Mouse (Mus musculus): Measurements from ENCODE around the gene Mrgbp. TPM values are rescaled to one million over a fixed set of nuclear protein-coding genes. Genes with fewer than 3 reads are reported as not detected.

The Mrgbp gene
- polyA plus RNA-seq (2015; fragmentation: Nextera tagmentation; extraction: Ambion mirVana), result 43.7 and 43.9 TPM in 2 replicates

DNA sequence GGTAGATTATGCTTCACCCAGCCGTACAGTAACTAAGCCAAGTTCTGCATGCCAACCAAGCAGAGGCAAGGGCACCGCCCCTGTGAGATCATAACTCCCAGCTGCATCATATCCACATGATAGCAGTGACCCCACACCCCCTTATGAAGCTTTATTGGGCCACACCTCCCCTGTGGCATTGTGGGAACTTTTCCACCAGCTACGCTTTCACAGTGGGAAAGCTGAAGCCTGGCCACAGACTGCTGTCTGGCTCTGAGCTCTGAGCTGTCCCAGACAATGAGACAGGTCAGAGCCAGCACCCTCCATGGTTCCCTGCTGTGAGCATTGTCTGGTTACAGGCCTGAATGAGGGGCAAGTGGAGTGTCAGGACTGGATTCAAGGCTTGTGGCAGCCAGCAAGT, at the start of gene Mrgbp:
Gene Mrgbp (plus strand): TSS at position 303 of the 400 bp plus-strand sequence.
- Histone ChIP-seq H3K36me3 (ENCODE audit: insufficient read depth, low read length) (peaks cover 6% of the 10 kb centered on the region), H3K27ac (ENCODE audit: low read length) (no peak within 1 kb of the TSS), H3K4me2 (replicated peaks; ENCODE audit: low read depth, low read length) (peak within 1 kb of the TSS; percentile 77; the same call in 1 of the 2 replicates), H3K4me1 (ENCODE audit: insufficient read depth, low read length) (peaks cover 20% of the 10 kb centered on the region), H3K4me3 (ENCODE audit: low read length) (no peak within 1 kb of the TSS), H3K27me3 (ENCODE audit: insufficient read depth, low read length) (no peaks in the 10 kb centered on the region), H3K9ac (replicated peaks; ENCODE audit: low read length) (no peak within 1 kb of the TSS), H3K9me3 (ENCODE audit: low read length) (no peaks in the 10 kb centered on the region)
- 67% methylated on average over 3 of the region's 3 CpGs for WGBS
- no peak for ATAC-seq (ENCODE audit: low FRiP score, low TSS enrichment)

DNA sequence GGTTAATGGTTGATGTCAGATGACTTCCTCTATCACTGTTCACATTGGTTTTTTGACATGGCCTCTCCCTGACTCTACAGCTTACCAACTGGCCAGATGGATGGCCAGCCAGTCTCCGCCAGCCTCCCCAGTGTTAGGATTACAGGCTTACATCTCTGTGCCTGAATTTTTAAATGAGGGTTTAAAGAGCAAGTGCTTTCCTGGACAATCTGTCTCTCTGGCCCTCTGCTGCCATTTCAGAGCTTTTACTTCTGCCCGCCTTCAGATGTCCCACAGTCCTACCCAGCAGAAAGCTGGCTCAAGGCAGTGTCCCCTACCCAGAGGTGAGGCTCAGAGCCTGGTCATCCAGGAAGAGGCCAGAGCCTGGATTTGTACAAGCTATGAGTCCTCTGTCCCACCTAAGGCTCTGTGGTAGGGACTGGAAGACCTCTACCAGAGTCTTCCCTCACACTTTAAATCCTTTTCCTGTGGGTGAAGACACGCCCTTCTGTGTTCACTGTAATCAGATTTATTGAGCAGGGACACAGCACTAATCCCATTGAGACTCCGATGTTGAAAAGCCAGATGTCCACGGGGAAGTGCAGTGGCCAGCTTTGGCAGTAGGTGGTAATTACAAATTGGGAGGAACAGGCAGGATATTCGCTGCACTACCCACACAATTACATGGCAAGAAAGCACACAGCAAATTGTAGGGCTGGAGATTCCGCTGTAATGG, 49.3 kb upstream of the Mrgbp start:
- H3K4me1 ChIP-seq (ENCODE audit: insufficient read depth, low read length), result peaks cover 10% of the 10 kb centered on the region
- no peaks in the 10 kb centered on the region for H3K9me3 ChIP-seq (ENCODE audit: low read length)
- WGBS, result 71% methylated on average over 7 of the region's 7 CpGs
- no peak overlapping the region for H3K27ac ChIP-seq (ENCODE audit: low read length)
- no peaks in the 10 kb centered on the region for H3K36me3 ChIP-seq (ENCODE audit: insufficient read depth, low read length)
- no peak overlapping the region for H3K9ac ChIP-seq (replicated peaks; ENCODE audit: low read length)
- no peak overlapping the region for H3K4me2 ChIP-seq (replicated peaks; ENCODE audit: low read depth, low read length)
- no peak overlapping the region for H3K4me3 ChIP-seq (ENCODE audit: low read length)
- H3K27me3 ChIP-seq (ENCODE audit: insufficient read depth, low read length), result no peaks in the 10 kb centered on the region
- ATAC-seq (ENCODE audit: low FRiP score, low TSS enrichment), result no peak

DNA sequence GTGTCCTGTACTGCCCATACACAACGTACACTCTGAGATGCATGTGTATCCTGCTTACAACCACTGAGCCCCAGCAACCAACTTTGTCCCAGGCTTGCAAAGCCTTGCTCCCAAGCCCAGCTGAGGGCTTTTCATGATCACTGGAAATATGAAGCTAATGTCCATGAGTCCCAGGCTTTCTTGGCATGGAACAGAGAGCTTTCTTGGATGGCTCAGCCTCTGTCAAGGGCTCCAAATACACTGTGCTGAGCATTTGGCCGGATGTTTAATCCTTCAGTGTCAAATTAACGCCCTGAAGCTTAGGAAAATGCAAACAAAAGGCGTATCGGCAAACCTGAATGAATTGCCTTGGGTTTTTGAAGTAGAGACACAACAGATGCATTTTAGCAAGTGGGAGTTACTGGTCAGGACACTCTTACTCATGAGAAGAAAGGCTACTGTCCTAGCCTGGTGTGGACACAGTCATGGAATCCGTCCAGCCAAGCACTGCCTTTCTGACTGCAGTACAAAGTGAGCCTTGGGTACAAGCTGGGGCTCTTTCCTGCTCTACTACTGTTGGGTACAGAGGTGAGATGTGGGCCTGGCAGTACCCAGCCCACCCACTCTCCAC, 48.6 kb upstream of the Mrgbp start:
- Histone ChIP-seq H3K4me2 (replicated peaks; ENCODE audit: low read depth, low read length) (no peak overlapping the region), H3K27me3 (ENCODE audit: insufficient read depth, low read length) (no peaks in the 10 kb centered on the region), H3K36me3 (ENCODE audit: insufficient read depth, low read length) (no peaks in the 10 kb centered on the region), H3K4me1 (ENCODE audit: insufficient read depth, low read length) (peaks cover 10% of the 10 kb centered on the region), H3K27ac (ENCODE audit: low read length) (no peak overlapping the region), H3K4me3 (ENCODE audit: low read length) (no peak overlapping the region), H3K9me3 (ENCODE audit: low read length) (no peaks in the 10 kb centered on the region), H3K9ac (replicated peaks; ENCODE audit: low read length) (no peak overlapping the region)
- no peak for ATAC-seq (ENCODE audit: low FRiP score, low TSS enrichment)
- WGBS, result 48% methylated on average over 6 of the region's 6 CpGs

DNA sequence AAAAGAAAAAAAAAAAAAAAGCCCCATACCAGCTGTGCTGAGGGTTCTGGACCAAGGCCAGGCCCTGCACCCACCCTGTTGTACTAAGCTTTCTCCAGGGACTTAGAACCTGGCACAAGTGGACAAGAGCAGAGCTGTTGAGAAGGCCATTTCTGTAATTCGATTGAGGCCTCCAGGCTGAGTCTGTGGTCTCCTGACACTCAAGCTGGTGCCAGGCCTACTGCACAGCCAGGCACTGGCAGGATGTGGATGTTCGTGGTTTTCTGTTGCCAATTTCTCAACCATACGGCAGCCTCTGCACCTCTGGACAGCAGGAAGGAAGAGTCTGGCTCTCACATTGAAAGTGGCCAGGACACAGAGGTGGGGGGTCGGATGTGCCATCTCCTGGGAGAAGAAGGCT, 47.9 kb upstream of the Mrgbp start:
- no peaks in the 10 kb centered on the region for H3K27me3 ChIP-seq (ENCODE audit: insufficient read depth, low read length)
- no peak overlapping the region for H3K4me3 ChIP-seq (ENCODE audit: low read length)
- H3K9ac ChIP-seq (replicated peaks; ENCODE audit: low read length), result no peak overlapping the region
- peaks cover 10% of the 10 kb centered on the region for H3K4me1 ChIP-seq (ENCODE audit: insufficient read depth, low read length)
- no peaks in the 10 kb centered on the region for H3K36me3 ChIP-seq (ENCODE audit: insufficient read depth, low read length)
- ATAC-seq (ENCODE audit: low FRiP score, low TSS enrichment), result no peak
- H3K4me2 ChIP-seq (replicated peaks; ENCODE audit: low read depth, low read length), result no peak overlapping the region
- WGBS, result 67% methylated on average over 4 of the region's 4 CpGs
- no peak overlapping the region for H3K27ac ChIP-seq (ENCODE audit: low read length)
- no peaks in the 10 kb centered on the region for H3K9me3 ChIP-seq (ENCODE audit: low read length)

DNA sequence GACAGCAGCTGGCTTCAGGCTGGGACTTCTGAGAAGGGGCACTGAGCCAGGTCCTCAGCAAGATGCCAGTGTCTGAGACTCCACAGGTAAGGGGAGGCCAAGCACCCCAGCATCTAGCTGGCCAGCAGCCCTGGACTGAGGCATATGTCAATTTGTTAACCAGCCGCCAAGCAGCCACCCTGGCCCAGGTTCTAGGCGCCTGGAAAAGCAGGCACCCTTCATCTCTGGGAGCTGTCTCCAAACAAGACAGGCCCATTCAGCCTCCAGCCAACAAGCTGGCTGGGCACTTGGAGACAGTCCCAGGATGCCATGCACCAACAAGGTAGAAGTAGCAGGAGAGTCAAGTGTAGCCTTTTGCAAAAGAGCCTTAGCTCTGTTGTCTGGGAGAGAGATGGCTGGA, 37.4 kb upstream of the Mrgbp start:
- H3K9ac ChIP-seq (replicated peaks; ENCODE audit: low read length), result no peak overlapping the region
- no peaks in the 10 kb centered on the region for H3K27me3 ChIP-seq (ENCODE audit: insufficient read depth, low read length)
- H3K4me2 ChIP-seq (replicated peaks; ENCODE audit: low read depth, low read length), result no peak overlapping the region
- no peaks in the 10 kb centered on the region for H3K36me3 ChIP-seq (ENCODE audit: insufficient read depth, low read length)
- H3K4me3 ChIP-seq (ENCODE audit: low read length), result no peak overlapping the region
- WGBS, result 90% methylated on average over 2 of the region's 2 CpGs
- H3K4me1 ChIP-seq (ENCODE audit: insufficient read depth, low read length), result 0 out of 2 replicates have a peak, but pooled peaks cover 5% of the 10 kb centered on the region
- no peaks in the 10 kb centered on the region for H3K9me3 ChIP-seq (ENCODE audit: low read length)
- no peak overlapping the region for H3K27ac ChIP-seq (ENCODE audit: low read length)
- no peak for ATAC-seq (ENCODE audit: low FRiP score, low TSS enrichment)

DNA sequence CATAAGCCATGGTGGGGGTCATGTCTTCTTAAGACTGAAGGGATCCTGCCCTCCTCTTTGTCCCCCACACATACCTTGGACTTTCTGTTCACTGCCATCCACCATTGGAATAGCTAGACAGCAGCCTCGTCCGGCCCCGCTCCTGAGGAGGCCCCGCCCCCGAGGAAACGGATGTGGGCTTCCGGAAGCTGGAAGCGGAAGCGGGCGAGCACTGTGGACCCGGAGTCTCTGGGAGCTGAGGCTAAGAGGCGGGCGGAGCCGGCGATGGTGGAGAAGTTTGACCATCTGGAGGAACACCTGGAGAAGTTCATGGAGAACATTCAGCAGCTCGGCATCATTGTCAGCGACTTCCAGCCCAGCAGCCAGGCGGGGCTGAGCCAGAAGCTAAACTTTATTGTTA, 36.1 kb upstream of the Mrgbp start:
- Histone ChIP-seq H3K36me3 (ENCODE audit: insufficient read depth, low read length) (no peaks in the 10 kb centered on the region), H3K27ac (ENCODE audit: low read length) (no peak overlapping the region), H3K9me3 (ENCODE audit: low read length) (no peaks in the 10 kb centered on the region), H3K4me2 (replicated peaks; ENCODE audit: low read depth, low read length) (no peak overlapping the region), H3K4me1 (ENCODE audit: insufficient read depth, low read length) (0 out of 2 replicates have a peak, but pooled peaks cover 5% of the 10 kb centered on the region), H3K4me3 (ENCODE audit: low read length) (no peak overlapping the region), H3K9ac (replicated peaks; ENCODE audit: low read length) (no peak overlapping the region), H3K27me3 (ENCODE audit: insufficient read depth, low read length) (no peaks in the 10 kb centered on the region)
- ATAC-seq (ENCODE audit: low FRiP score, low TSS enrichment), result no peak
- WGBS, result 75% methylated on average over 18 of the region's 18 CpGs

DNA sequence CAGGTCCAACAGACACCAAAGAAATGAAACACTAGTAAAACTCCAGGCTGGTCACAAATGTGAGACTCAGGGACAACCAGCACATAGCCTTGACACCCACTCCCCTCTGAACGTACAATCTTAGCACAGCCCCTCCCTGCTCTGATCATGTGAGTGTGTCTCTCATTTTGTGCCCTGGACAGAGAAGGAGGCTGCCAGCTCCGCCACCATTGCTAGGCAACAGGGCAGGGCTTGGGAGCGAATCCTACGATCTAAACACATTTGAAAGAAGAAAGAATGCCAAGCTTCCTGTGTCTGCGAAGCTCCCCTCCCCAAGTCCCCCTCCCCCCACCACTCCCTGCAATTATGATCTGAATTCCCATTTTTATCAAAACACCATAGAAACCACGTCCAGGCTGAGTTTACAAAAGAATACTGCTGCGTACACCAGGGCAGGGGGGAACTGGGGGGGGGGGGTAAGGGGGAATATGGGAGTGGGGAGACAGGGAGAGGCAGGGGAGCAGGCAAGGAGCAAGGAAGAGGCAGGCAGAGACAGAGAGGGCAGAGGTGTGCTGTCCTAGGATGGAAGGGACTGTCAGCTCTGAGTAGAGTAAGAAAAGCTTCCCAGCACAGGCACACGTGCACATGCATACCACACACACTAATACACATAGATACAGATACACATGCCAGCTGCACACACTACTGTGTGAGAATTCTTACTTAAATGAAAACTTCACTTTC, 33.6 kb upstream of the Mrgbp start:
- no peaks in the 10 kb centered on the region for H3K9me3 ChIP-seq (ENCODE audit: low read length)
- H3K27ac ChIP-seq (ENCODE audit: low read length), result no peak overlapping the region
- ATAC-seq (ENCODE audit: low FRiP score, low TSS enrichment), result no peak
- H3K9ac ChIP-seq (replicated peaks; ENCODE audit: low read length), result no peak overlapping the region
- 0 out of 2 replicates have a peak overlapping the region, but pooled peaks have one; percentile 3 for H3K4me2 ChIP-seq (replicated peaks; ENCODE audit: low read depth, low read length)
- no peaks in the 10 kb centered on the region for H3K27me3 ChIP-seq (ENCODE audit: insufficient read depth, low read length)
- no peak overlapping the region for H3K4me3 ChIP-seq (ENCODE audit: low read length)
- 28% methylated on average over 8 of the region's 8 CpGs for WGBS
- no peaks in the 10 kb centered on the region for H3K36me3 ChIP-seq (ENCODE audit: insufficient read depth, low read length)
- 0 out of 2 replicates have a peak, but pooled peaks cover 5% of the 10 kb centered on the region for H3K4me1 ChIP-seq (ENCODE audit: insufficient read depth, low read length)

DNA sequence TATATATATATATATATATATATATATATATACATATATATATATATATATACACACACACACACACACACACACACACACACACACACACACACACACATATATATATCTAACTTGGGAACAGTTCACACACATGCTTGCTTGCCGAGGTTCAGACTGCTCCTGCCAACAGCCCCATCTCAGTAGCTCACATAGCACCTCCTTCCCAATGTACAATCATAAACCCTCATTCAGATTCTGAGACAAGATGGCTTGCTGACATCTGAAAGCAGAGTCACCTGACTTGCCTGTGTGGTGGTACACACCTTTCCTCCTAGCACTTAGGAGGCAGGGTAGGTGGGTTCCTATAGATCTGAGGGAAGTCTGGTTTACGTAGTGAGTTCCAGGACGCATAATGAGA, 28.8 kb upstream of the Mrgbp start:
- no peaks in the 10 kb centered on the region for H3K27me3 ChIP-seq (ENCODE audit: insufficient read depth, low read length)
- 76% methylated on average over 3 of the region's 3 CpGs for WGBS
- H3K9ac ChIP-seq (replicated peaks; ENCODE audit: low read length), result no peak overlapping the region

DNA sequence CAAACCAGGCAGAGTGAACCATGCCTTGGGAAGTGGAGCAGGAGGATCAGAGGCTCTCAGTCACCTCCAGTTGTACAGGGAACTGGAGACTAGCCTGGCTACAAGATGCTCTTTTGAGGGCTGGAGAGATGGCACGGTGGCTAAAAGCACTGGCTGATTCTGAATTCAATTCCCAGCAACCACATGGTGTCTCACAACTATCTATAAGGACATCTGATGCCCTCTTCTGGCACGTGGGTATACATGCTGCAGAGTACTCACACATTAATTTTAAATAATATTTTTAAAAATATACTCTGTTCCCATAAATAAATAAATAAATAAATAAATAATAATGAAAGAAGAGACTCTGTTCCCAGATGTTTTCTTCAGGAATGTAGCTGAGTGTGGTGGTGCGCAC, 25.9 kb upstream of the Mrgbp start:
- ATAC-seq (ENCODE audit: low FRiP score, low TSS enrichment), result no peak

More for the DNA sequence above, 28.8 kb upstream of the Mrgbp start:
- H3K4me3 ChIP-seq (ENCODE audit: low read length), result no peak overlapping the region
- H3K9me3 ChIP-seq (ENCODE audit: low read length), result no peaks in the 10 kb centered on the region
- no peak overlapping the region for H3K4me2 ChIP-seq (replicated peaks; ENCODE audit: low read depth, low read length)
- 0 out of 2 replicates have a peak, but pooled peaks cover 3% of the 10 kb centered on the region for H3K4me1 ChIP-seq (ENCODE audit: insufficient read depth, low read length)
- H3K27ac ChIP-seq (ENCODE audit: low read length), result no peak overlapping the region
- no peak for ATAC-seq (ENCODE audit: low FRiP score, low TSS enrichment)
- H3K36me3 ChIP-seq (ENCODE audit: insufficient read depth, low read length), result no peaks in the 10 kb centered on the region

More for the DNA sequence above, 25.9 kb upstream of the Mrgbp start:
- H3K9me3 ChIP-seq (ENCODE audit: low read length), result no peaks in the 10 kb centered on the region
- no peaks in the 10 kb centered on the region for H3K4me1 ChIP-seq (ENCODE audit: insufficient read depth, low read length)
- H3K4me2 ChIP-seq (replicated peaks; ENCODE audit: low read depth, low read length), result no peak overlapping the region
- WGBS, result 61% methylated on average over 3 of the region's 3 CpGs
- H3K36me3 ChIP-seq (ENCODE audit: insufficient read depth, low read length), result no peaks in the 10 kb centered on the region
- H3K27me3 ChIP-seq (ENCODE audit: insufficient read depth, low read length), result no peaks in the 10 kb centered on the region
- no peak overlapping the region for H3K4me3 ChIP-seq (ENCODE audit: low read length)
- H3K9ac ChIP-seq (replicated peaks; ENCODE audit: low read length), result no peak overlapping the region
- H3K27ac ChIP-seq (ENCODE audit: low read length), result no peak overlapping the region
